Mouse (Mus musculus) erythroblast, embryonic 14.5 days (primary cell): ENCODE results near the gene Fam166a.

Source experiments
- GATA1 ChIP-seq: IDR thresholded peaks from 2 replicates; pipeline ENCODE4 v1.6.1; 2012; ENCODE audit warnings: low read length, inconsistent platforms, mixed read lengths
- TAL1 ChIP-seq: IDR thresholded peaks from 3 replicates; pipeline ENCODE4 v1.6.1; 2012; ENCODE audit warnings: low read length, inconsistent platforms, mixed read lengths

DNA sequence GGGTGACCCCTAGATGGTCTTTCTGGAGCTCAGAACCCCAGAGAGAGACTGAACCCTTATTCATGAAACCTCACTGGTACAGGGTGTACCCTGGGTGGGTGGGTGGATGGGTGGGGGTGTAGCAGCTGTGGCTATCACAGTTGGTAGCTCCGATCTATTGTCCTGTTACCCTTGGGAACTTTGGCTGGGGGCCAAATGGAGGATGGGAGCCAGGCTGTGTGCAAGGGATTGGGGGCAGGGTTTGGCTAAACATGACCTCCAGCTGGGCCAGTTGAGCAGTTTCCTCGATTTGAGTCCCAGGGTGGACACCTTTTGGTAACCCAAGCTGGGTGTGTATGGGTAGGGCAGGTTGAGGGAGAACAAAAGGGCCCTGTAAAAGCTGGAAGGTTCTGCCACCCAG is 48.2 kb downstream of the Fam166a start:
- TF ChIP-seq TAL1, result no peak
- TF ChIP-seq GATA1, result no peak
